Comparison of ENCODE assay signal across 22 mouse cellular contexts in genomic region chr13:35939871-35940665, GRCm38 (mm10). TPM values are rescaled to one million over a fixed set of nuclear protein-coding genes. Genes with fewer than 3 reads are reported as not detected.
"Had no signal": no experiment of that assay in that cellular context is flagged by ENCODE, and none has a peak within 500 bp of the region (broad histone marks: within the 10 kb centered on the region; RNA-seq: fewer than 3 reads in every experiment).

No protein-coding gene starts in this region.

- H3K9me3 ChIP-seq: liver, embryonic 13.5 days; lung, embryonic 15.5 days; stomach, embryonic 15.5 days had no signal

- ATAC-seq: intestine, embryonic 16.5 days; liver, postnatal 0 days; midbrain, embryonic 15.5 days had no signal

- H3K27ac ChIP-seq: limb, embryonic 12.5 days; liver, embryonic 13.5 days; lung, embryonic 15.5 days; macrophage; midbrain, embryonic 15.5 days; neural tube, embryonic 12.5 days; stomach, embryonic 15.5 days had no signal

- H3K4me2 ChIP-seq: limb, embryonic 12.5 days; liver, embryonic 13.5 days; lung, embryonic 15.5 days; midbrain, embryonic 11.5 days; midbrain, embryonic 15.5 days; neural tube, embryonic 12.5 days; stomach, embryonic 15.5 days had no signal

- H3K4me1 ChIP-seq: limb, embryonic 12.5 days; liver, embryonic 13.5 days; lung, embryonic 15.5 days; megakaryocyte, embryonic 14.5 days; midbrain, embryonic 15.5 days; neural tube, embryonic 12.5 days; stomach, embryonic 15.5 days had no signal

- H3K36me3 ChIP-seq: limb, embryonic 12.5 days; liver, embryonic 13.5 days; lung, embryonic 15.5 days; midbrain, embryonic 15.5 days; neural tube, embryonic 12.5 days; stomach, embryonic 15.5 days had no signal

- H3K9ac ChIP-seq: limb, embryonic 12.5 days; liver, embryonic 13.5 days; liver, postnatal 0 days; lung, embryonic 15.5 days; midbrain, embryonic 15.5 days; neural tube, embryonic 12.5 days; stomach, embryonic 15.5 days had no signal

- H3K4me3 ChIP-seq: limb, embryonic 12.5 days; liver, embryonic 13.5 days; lung, embryonic 15.5 days; megakaryocyte, embryonic 14.5 days; midbrain, embryonic 15.5 days; neural tube, embryonic 12.5 days; stomach, embryonic 15.5 days had no signal

- DNase-seq: kidney, postnatal 25 days; layer of hippocampus, adult 9-11 months; layer of hippocampus, postnatal 36 days; liver; liver, embryonic 13.5 days; liver, postnatal 0 days; lung, postnatal 14 days; right cerebral cortex, postnatal 14 days; thymus, adult 2 months; thymus, postnatal 4 days had no signal

- H3K27me3 ChIP-seq: limb, embryonic 12.5 days; liver, embryonic 13.5 days; lung, embryonic 15.5 days; midbrain, embryonic 15.5 days; neural tube, embryonic 12.5 days; stomach, embryonic 15.5 days had no signal

RNA-seq across cellular contexts. Expression of gene Ppp1r3g, which starts 18.6 kb away (rescaled TPM):
- total RNA-seq: monocyte, adult 5-6 weeks; neutrophil, adult 5-6 weeks had no signal
- polyA plus RNA-seq: macrophage; spleen, adult 2 months; thymus, adult 2 months had no signal
